Mouse (Mus musculus): ENCODE results near the gene Lrrc3b. TPM values are rescaled to one million over a fixed set of nuclear protein-coding genes. Genes with fewer than 3 reads are reported as not detected.

Lrrc3b gene
- total RNA-seq, 4 experiments from 2014 or later: 27.9 to 35.7 (median 29.7) TPM

DNA sequence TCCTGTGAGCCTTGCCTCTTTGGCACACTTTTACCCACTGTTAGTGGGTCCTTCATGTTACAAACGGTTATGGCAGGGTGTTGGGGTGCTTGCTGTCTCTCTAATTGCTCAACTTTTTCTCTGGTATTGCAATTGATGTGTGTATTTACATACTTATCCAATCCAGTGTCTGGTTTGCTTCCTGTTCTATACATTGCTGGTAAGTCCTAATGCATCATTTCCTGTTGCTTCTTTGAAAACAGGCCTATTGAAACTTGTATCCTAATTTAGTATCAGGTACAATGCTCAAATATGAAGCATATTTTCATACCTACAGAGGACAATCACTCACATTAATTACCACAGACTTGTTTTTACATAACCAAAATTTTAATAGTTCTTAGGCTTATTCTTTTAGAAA, 107.4 kb downstream of the Lrrc3b start:
- no peak for DNase-seq (ENCODE audit: low spot score)

DNA sequence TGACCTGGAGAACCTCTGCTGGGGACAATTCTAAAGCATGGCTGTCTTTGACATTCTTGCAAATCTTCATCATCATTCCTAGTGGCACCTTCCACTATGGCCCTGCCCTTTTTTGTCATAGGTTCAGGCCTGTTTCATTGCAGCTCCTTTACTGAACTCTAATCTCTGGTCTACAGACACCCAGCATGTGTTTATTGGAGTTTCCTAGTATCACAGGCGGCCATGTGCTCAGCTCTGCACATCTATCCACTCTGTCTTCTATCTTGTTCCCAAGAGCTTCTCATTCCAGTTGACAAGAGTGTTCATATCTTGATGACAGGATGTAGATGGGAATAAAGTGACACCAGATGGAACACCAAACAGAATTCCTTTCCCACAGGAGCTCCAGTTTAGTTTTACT, 108.6 kb downstream of the Lrrc3b start:
- no peak for DNase-seq (ENCODE audit: low spot score)

GRCm38 (mm10) chr14:15325872-15326271, 112.9 kb downstream of the Lrrc3b start:
- no peak for DNase-seq (ENCODE audit: low spot score)

DNA sequence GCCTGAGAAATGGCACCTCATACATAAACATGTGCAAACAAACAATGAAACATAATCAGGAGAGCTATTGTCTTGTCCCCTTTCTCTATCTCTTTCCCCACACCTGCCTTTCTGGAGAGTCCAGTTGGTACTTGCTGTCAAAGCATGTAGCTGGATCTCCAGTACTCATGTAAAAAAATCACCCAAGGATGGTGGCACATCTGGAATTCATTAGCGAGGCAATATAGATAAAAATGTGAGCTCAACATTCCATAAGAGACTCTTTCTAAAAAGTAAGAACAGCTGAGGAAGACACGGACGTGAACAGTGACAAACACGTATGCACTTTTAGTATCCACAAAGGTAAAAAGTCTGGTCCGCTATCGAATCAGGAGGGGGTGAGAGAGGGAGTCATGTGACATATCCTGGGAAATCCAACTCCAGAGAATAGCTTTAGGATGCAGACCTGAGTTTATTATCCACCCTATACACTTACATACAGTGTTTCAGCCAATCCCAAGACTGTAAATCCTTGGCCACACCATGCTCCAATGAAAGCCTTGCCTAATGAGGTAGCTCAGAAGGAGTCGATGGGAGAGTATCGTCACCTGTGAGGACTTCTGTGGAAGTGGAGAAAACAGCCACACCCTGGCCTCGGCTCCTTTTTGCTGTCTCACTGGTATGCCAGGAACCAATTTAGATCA, 116.2 kb downstream of the Lrrc3b start:
- no peak for DNase-seq (ENCODE audit: low spot score)

DNA sequence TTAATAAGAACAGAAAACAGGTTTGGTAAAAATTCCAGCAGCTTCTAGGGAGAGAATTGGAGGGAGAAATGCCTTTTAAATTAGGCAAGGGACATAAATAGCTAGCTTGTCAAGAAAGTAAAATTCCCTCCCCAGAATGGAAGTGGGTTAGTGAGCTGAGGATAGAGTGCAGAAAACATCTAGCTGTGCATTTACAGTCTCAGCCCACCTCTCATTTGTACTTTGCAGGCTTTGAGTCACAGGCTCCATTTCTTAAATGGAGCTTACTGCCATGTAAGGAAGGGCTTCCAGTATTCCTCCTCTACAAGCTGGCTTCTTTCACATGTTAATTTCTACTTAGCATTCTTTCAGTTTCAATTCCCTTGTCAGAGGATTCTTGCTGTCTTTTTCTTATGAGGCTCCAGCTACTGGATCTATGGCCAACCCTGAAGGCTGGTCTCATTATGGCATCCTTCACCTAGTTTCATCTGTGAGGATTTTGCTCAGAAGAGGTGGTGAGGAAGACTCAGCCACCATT, 119.3 kb downstream of the Lrrc3b start:
- DNase-seq (ENCODE audit: low spot score): no peak

- no peak for DNase-seq (ENCODE audit: low spot score)
These were observed 130.2 kb downstream of the Lrrc3b start for GRCm38 (mm10) chr14:15308576-15308975.
